Mouse (Mus musculus): ENCODE results near the gene Zbtb2.
A peak's percentile ranks its signal among the peaks of the same experiment; 100 is the strongest.

Gene Zbtb2

GRCm38 (mm10) chr10:4384244-4384643, 3.7 kb downstream of the Zbtb2 start:
- DNase-seq: no peak

GRCm38 (mm10) chr10:4380748-4381147, 7.2 kb downstream of the Zbtb2 start:
- no peak for DNase-seq

- DNase-seq: no peak
These were observed 11.0 kb downstream of the Zbtb2 start for GRCm38 (mm10) chr10:4376931-4377330.

GRCm38 (mm10) chr10:4376461-4376860, 11.4 kb downstream of the Zbtb2 start:
- no peak for DNase-seq

- no peak for DNase-seq
These were observed 12.6 kb downstream of the Zbtb2 start for GRCm38 (mm10) chr10:4375267-4375666.

GRCm38 (mm10) chr10:4374734-4375133, 13.2 kb downstream of the Zbtb2 start:
- DNase-seq: no peak

GRCm38 (mm10) chr10:4374239-4374638, 13.7 kb downstream of the Zbtb2 start:
- DNase-seq: no peak

- no peak for DNase-seq
These were observed 14.3 kb downstream of the Zbtb2 start for GRCm38 (mm10) chr10:4373558-4373957.

GRCm38 (mm10) chr10:4372011-4372410, 15.9 kb downstream of the Zbtb2 start:
- no peak for DNase-seq

- no peak for DNase-seq
These were observed 17.8 kb downstream of the Zbtb2 start for GRCm38 (mm10) chr10:4370105-4370504.

- no peak for DNase-seq
These were observed 23.3 kb downstream of the Zbtb2 start for GRCm38 (mm10) chr10:4364618-4365017.

GRCm38 (mm10) chr10:4357435-4357834, 30.5 kb downstream of the Zbtb2 start:
- DNase-seq: no peak

- DNase-seq: no peak
These were observed 31.3 kb downstream of the Zbtb2 start for GRCm38 (mm10) chr10:4356640-4357039.

GRCm38 (mm10) chr10:4355882-4356451, 31.9 kb downstream of the Zbtb2 start:
- DNase-seq: peak in 1 of 2 experiments; percentile 28

- DNase-seq: no peak
These were observed 33.3 kb downstream of the Zbtb2 start for GRCm38 (mm10) chr10:4354371-4355260.

GRCm38 (mm10) chr10:4347591-4347990, 40.3 kb downstream of the Zbtb2 start:
- no peak for DNase-seq

- no peak for DNase-seq
These were observed 40.8 kb downstream of the Zbtb2 start for GRCm38 (mm10) chr10:4347136-4347492.

GRCm38 (mm10) chr10:4346489-4347135, 41.3 kb downstream of the Zbtb2 start:
- peak; percentile 74 to 75 for DNase-seq

- DNase-seq: peak in 1 of 2 experiments; percentile 19
These were observed 46.5 kb downstream of the Zbtb2 start for GRCm38 (mm10) chr10:4341430-4341829.

- DNase-seq: no peak
These were observed 48.9 kb downstream of the Zbtb2 start for GRCm38 (mm10) chr10:4338863-4339461.

- peak; percentile 55 to 64 for DNase-seq
These were observed 53.7 kb downstream of the Zbtb2 start for GRCm38 (mm10) chr10:4334039-4334683.

GRCm38 (mm10) chr10:4333319-4333718, 54.6 kb downstream of the Zbtb2 start:
- DNase-seq: peak in 1 of 2 experiments; percentile 17
